Mouse (Mus musculus) stomach, postnatal 0 days (tissue): Measurements from ENCODE around the gene Gm4756. TPM values are rescaled to one million over a fixed set of nuclear protein-coding genes. Genes with fewer than 3 reads are reported as not detected.
"Not testable (repeated sequence)": the region's sequence is repeated elsewhere in the genome, so short reads cannot be mapped to it uniquely, and the experiment has no call there.

ENCODE experiments used
- ATAC-seq: fragments of 200-750 bp; cut with Nextera tagmentation; 2 replicates; pipeline ENCODE4 v1.8.0; 2017; ENCODE audit not compliant: low FRiP score, low TSS enrichment
- DNase-seq: peaks from one replicate; pipeline ENCODE4 v3.0.0-alpha.2; 2016; ENCODE audit warnings: low spot score
- H3K27ac ChIP-seq: fragments of 300-500 bp; sonication (generic); replicated peaks from 2 replicates; pipeline ENCODE4 v1.5.1; 2014; ENCODE audit warnings: mild to moderate bottlenecking, control low read depth
- H3K27me3 ChIP-seq: fragments of 300-500 bp; sonication (generic); 2 replicates; pipeline ENCODE4 v1.6.1; 2014; ENCODE audit warnings: low read length; ENCODE audit not compliant: control insufficient read depth, insufficient read depth
- H3K36me3 ChIP-seq: fragments of 300-500 bp; sonication (generic); 2 replicates; pipeline ENCODE4 v1.6.1; 2014; ENCODE audit warnings: low read length, mixed read lengths; ENCODE audit not compliant: control insufficient read depth, insufficient read depth
- H3K4me1 ChIP-seq: fragments of 300-500 bp; sonication (generic); replicated peaks from 2 replicates; pipeline ENCODE4 v1.6.1; 2014; ENCODE audit warnings: antibody characterized with exemption; ENCODE audit not compliant: control insufficient read depth, insufficient read depth
- H3K4me2 ChIP-seq: fragments of 300-500 bp; sonication (generic); replicated peaks from 2 replicates; pipeline ENCODE4 v1.6.1; 2014; ENCODE audit warnings: low read depth, mild to moderate bottlenecking, control low read depth, moderate library complexity
- H3K4me3 ChIP-seq: fragments of 300-500 bp; sonication (generic); 2 replicates; pipeline ENCODE4 v1.5.1; 2014; ENCODE audit warnings: low read depth, low read length, control low read depth
- H3K9ac ChIP-seq: fragments of 300-500 bp; sonication (generic); 2 replicates; pipeline ENCODE4 v1.6.1; 2014; ENCODE audit warnings: mild to moderate bottlenecking, low read length, control low read depth, mixed read lengths
- H3K9me3 ChIP-seq: fragments of 300-500 bp; sonication (generic); 2 replicates; pipeline ENCODE4 v1.6.1; 2016; ENCODE audit warnings: low read length; ENCODE audit not compliant: control insufficient read depth
- CTCF ChIP-seq: IDR thresholded peaks from 2 replicates; pipeline ENCODE4 v1.5.1; 2016; ENCODE audit warnings: antibody characterized with exemption, low read depth, mild to moderate bottlenecking, moderate library complexity
- EP300 ChIP-seq: optimal IDR thresholded peaks from 2 replicates; pipeline ENCODE3; 2016; ENCODE audit warnings: antibody characterized with exemption
- WGBS: fragments of 180-500 bp; shearing (Covaris S2); extraction: QIAGEN DNeasy Blood & Tissue Kit; methylation state at CpG from one replicate; pipeline ENCODE4 v1.1.7; 2014; 5-methylcytosine and 5-hydroxymethylcytosine counted together
- polyA plus RNA-seq: library from polyadenylated mRNA; unstranded; fragments of >200 nt; fragmentation: Nextera tagmentation; extraction: Ambion mirVana; gene quantifications from 2 replicates; pipeline ENCODE4 v1.2.1, GENCODE M21; 2015

Gm4756 gene
- not detected in 2 replicates for polyA plus RNA-seq

DNA sequence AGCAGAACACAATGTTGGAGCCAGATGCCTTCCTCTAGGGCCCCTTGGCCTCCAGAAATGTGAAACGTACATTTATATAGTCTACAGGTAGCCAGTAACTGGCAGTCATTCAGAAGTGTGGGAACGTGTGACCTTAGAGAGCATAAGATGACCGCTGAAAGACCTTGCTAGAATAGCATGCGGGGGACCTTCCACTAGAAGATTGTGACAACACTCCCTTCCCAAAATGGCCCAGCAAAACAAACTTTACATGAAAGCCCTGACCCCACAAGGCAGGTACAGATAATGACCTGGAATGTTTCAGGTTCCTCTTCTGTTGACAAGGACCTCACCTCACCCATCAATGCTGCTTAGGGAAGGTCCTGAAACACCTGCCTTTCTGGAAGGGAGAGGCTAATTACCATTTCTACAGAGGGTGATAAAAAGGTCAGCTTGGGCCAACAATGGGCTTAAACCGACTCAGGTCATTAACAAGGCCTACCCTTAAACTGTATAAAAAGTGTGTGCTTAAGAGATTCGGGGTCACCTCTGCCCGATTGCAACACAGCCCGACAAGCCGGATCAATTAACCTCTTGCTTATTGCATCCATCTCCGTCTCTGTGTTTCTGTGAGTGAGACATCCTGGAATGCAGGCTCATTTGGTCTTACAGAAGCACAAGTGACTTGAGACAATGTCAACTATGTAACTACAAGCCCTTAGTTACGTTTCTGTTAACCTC is at the start of gene Gm4756:
Gene Gm4756 (minus strand): TSS at position 51 of the 720 bp plus-strand sequence.
- no peak for ATAC-seq
- Histone ChIP-seq H3K4me1 (no peaks in the 10 kb centered on the region), H3K9ac (no peak within 1 kb of the TSS), H3K36me3 (peaks cover 6% of the 10 kb centered on the region; the same call in 1 of the 2 replicates), H3K4me2 (no peak within 1 kb of the TSS), H3K9me3 (no peaks in the 10 kb centered on the region), H3K4me3 (no peak within 1 kb of the TSS), H3K27ac (no peak within 1 kb of the TSS), H3K27me3 (no peaks in the 10 kb centered on the region)
- no peak for TF ChIP-seq CTCF
- no peak for TF ChIP-seq EP300
- no peak for DNase-seq
- WGBS = 68% methylated on average over 11 of the region's 11 CpGs

- ATAC-seq (no peak), DNase-seq (no peak)
- 0 out of 2 replicates have a peak overlapping the region, but pooled peaks have one; percentile 15 for H3K4me2 ChIP-seq
- no peaks in the 10 kb centered on the region for H3K4me1 ChIP-seq
- no peaks in the 10 kb centered on the region for H3K36me3 ChIP-seq
- H3K4me3 ChIP-seq = no peak overlapping the region
- no peaks in the 10 kb centered on the region for H3K27me3 ChIP-seq
- TF ChIP-seq CTCF (peak; percentile 51), EP300 (no peak)
- WGBS = 24% methylated on average over 9 of the region's 9 CpGs
- no peak overlapping the region for H3K27ac ChIP-seq
- H3K9me3 ChIP-seq = no peaks in the 10 kb centered on the region
- H3K9ac ChIP-seq = no peak overlapping the region
Observed at GRCm38 (mm10) chr12:72694901-72695463, 45.5 kb upstream of the Gm4756 start.

DNA sequence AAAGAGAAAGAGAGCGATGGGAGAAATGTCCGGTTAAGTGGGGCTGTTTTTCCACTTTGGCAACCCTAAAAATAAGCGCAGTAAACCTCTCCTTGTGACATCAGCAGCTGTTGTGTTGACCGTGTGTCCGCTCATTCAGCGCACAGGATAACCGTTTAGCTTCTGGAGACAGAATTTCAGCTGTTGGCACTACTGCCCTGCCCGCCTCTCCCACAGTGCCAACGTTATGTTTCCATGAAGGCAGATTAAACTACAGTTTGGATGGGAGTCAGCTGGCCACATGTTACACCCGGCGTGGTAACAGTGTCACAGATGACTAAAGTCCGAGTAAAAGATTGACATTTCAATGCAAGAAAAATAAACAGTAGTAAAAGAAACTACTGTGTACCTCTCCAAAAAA is 45.0 kb upstream of the Gm4756 start:
- TF ChIP-seq EP300 (no peak), CTCF (no peak)
- DNase-seq (no peak), ATAC-seq (no peak)
- WGBS = 37% methylated on average over 12 of the region's 12 CpGs
- H3K9ac ChIP-seq = no peak overlapping the region
- H3K27me3 ChIP-seq = no peaks in the 10 kb centered on the region
- H3K4me1 ChIP-seq = no peaks in the 10 kb centered on the region
- no peak overlapping the region for H3K4me3 ChIP-seq
- H3K4me2 ChIP-seq = peak overlapping the region; percentile 34
- H3K9me3 ChIP-seq = no peaks in the 10 kb centered on the region
- no peaks in the 10 kb centered on the region for H3K36me3 ChIP-seq
- no peak overlapping the region for H3K27ac ChIP-seq

GRCm38 (mm10) chr12:72693895-72694294 is 44.4 kb upstream of the Gm4756 start:
- H3K4me2 ChIP-seq = peak overlapping the region; percentile 34
- no peak for DNase-seq

DNA sequence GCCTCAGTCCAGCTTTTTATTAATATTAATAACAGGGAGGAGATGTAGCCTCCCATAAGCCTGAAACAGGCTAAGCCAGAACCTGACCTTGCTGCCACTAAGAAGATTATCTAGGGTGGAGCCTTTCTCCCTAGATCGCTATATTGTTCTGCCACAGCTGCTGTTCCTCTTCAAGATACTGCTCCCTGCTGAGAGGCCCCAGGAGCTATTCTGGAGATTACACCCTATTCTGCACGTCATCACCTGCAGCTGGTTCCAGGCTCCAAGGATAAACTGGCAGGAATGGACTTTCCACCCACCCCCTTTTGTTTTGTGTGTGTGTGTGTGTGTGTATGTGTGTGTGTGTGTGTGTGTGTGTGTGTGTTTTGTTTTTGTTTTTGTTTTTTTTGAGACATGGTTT is 38.8 kb upstream of the Gm4756 start:
- not testable (repeated sequence) for H3K4me3 ChIP-seq, ATAC-seq, H3K4me2 ChIP-seq, DNase-seq, H3K4me1 ChIP-seq, H3K27me3 ChIP-seq, H3K9ac ChIP-seq, H3K36me3 ChIP-seq, H3K27ac ChIP-seq, H3K9me3 ChIP-seq
- WGBS = 55% methylated on average over 2 of the region's 2 CpGs

More at GRCm38 (mm10) chr12:72693895-72694294, 44.4 kb upstream of the Gm4756 start:
- H3K4me3 ChIP-seq = no peak overlapping the region
- H3K27ac ChIP-seq = peak overlapping the region; percentile 49; the same call in 1 of the 2 replicates
- H3K9ac ChIP-seq = no peak overlapping the region
- H3K9me3 ChIP-seq = no peaks in the 10 kb centered on the region
- TF ChIP-seq EP300 (peak; percentile 81), CTCF (peak; percentile 81)
- no peaks in the 10 kb centered on the region for H3K27me3 ChIP-seq
- WGBS = 36% methylated on average over 6 of the region's 6 CpGs
- ATAC-seq = no peak
- no peaks in the 10 kb centered on the region for H3K4me1 ChIP-seq
- H3K36me3 ChIP-seq = no peaks in the 10 kb centered on the region

DNA sequence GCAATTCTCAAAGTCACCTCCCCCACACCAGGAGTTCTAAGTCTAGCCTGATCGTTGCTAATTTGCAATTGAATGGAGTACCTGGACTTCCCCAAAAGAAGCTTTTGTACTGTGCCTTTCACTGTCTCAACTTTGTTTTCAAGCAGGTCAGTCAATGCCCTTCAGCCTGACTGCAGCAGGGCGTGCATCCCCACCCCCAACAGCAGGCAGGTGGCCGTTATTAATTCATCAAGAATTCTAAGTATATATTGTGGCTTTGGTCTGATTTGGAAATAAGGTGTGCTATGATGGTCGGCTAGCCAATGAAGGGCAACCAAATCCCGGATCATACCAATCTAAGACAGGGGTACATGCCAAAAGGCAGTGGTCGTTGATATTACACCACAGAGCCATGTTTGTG is 38.3 kb upstream of the Gm4756 start:
- not testable (repeated sequence) for H3K4me1 ChIP-seq, H3K36me3 ChIP-seq, H3K4me2 ChIP-seq, ATAC-seq, H3K9ac ChIP-seq, H3K4me3 ChIP-seq, H3K27ac ChIP-seq, DNase-seq, H3K27me3 ChIP-seq, H3K9me3 ChIP-seq
- 55% methylated on average over 6 of the region's 6 CpGs for WGBS

DNA sequence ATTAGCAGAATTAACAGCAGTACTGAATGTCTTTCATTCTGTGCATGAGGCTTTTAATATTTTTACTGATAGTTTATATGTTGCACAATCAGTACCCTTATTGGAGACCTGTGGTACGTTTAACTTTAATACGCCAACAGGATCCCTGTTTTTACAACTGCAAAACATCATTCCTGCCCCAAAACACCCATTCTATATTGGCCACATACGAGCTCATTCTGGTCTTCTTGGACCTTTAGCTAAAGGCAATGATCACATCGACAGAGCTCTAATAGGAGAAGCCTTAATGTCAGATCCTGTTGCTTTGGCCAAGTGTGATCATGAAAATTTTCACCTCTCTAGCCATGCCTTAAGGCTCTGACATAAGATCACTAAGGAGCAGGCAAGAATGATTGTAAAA is 37.1 kb upstream of the Gm4756 start:
- not testable (repeated sequence) for H3K4me3 ChIP-seq, H3K36me3 ChIP-seq, H3K27me3 ChIP-seq, DNase-seq, ATAC-seq, H3K27ac ChIP-seq, H3K4me2 ChIP-seq, H3K9me3 ChIP-seq, H3K4me1 ChIP-seq, H3K9ac ChIP-seq
- 85% methylated on average over 4 of the region's 4 CpGs for whole genome bisulfite sequencing
